Mouse (Mus musculus) embryo, embryonic 11 days (tissue): Measurements from ENCODE around the gene Gm47969.

Source experiments
- DNase-seq: peaks from one replicate; pipeline ENCODE4 v3.0.0-alpha.2; 2015

Gm47969 gene

GRCm38 (mm10) chr1:83076190-83076917 lies 31.6 kb downstream of the Gm47969 start:
- DNase-seq = peak; percentile 73

GRCm38 (mm10) chr1:83077016-83077415 lies 32.3 kb downstream of the Gm47969 start:
- DNase-seq = no peak

GRCm38 (mm10) chr1:83084790-83085189 lies 40.1 kb downstream of the Gm47969 start:
- DNase-seq = no peak

GRCm38 (mm10) chr1:83091268-83091667 lies 46.5 kb downstream of the Gm47969 start:
- DNase-seq = no peak
